Mouse (Mus musculus): ENCODE data around the gene A630076J17Rik. TPM values are rescaled to one million over a fixed set of nuclear protein-coding genes. Genes with fewer than 3 reads are reported as not detected.

The A630076J17Rik gene
- polyA plus RNA-seq, 1 experiment from 2014 or later, result not detected

GRCm38 (mm10) chr3:107260956-107261850, 30.8 kb downstream of the A630076J17Rik start:
- no peak overlapping the region for H3K4me2 ChIP-seq (replicated peaks; ENCODE audit: low read depth, low read length)
- ATAC-seq, result peak; percentile 50
- no peak overlapping the region for H3K9ac ChIP-seq (replicated peaks; ENCODE audit: low read depth)
- no peak overlapping the region for H3K4me3 ChIP-seq (ENCODE audit: low read depth, low read length)
- H3K27me3 ChIP-seq (replicated peaks; ENCODE audit: insufficient read depth, low read length), result no peaks in the 10 kb centered on the region
- no peaks in the 10 kb centered on the region for H3K36me3 ChIP-seq (ENCODE audit: insufficient read depth, low read length)
- peak overlapping the region; percentile 51 for H3K27ac ChIP-seq (ENCODE audit: low read length)
- no peaks in the 10 kb centered on the region for H3K9me3 ChIP-seq (ENCODE audit: low read length)
- WGBS, result 40% methylated on average over 8 of the region's 8 CpGs
- no peaks in the 10 kb centered on the region for H3K4me1 ChIP-seq (ENCODE audit: insufficient read depth, low read depth, low read length)
- DNase-seq (ENCODE audit: low spot score), result no peak
- TF ChIP-seq EP300 (IDR thresholded peaks at IDR 0.05) (no peak), CTCF (IDR thresholded peaks at IDR 0.05) (peak; percentile 16; the same call in 1 of the 2 replicates)

GRCm38 (mm10) chr3:107261851-107262165, 31.4 kb downstream of the A630076J17Rik start:
- Histone ChIP-seq H3K36me3 (ENCODE audit: insufficient read depth, low read length) (no peaks in the 10 kb centered on the region), H3K9me3 (ENCODE audit: low read length) (no peaks in the 10 kb centered on the region), H3K4me1 (ENCODE audit: insufficient read depth, low read depth, low read length) (no peaks in the 10 kb centered on the region), H3K27ac (ENCODE audit: low read length) (0 out of 2 replicates have a peak overlapping the region, but pooled peaks have one; percentile 51), H3K27me3 (replicated peaks; ENCODE audit: insufficient read depth, low read length) (no peaks in the 10 kb centered on the region), H3K9ac (replicated peaks; ENCODE audit: low read depth) (no peak overlapping the region), H3K4me2 (replicated peaks; ENCODE audit: low read depth, low read length) (no peak overlapping the region), H3K4me3 (ENCODE audit: low read depth, low read length) (no peak overlapping the region)
- WGBS, result 48% methylated on average over 7 of the region's 7 CpGs
- peak; percentile 73 for DNase-seq (ENCODE audit: low spot score)
- peak; percentile 77 for ATAC-seq
- TF ChIP-seq CTCF (IDR thresholded peaks at IDR 0.05) (no peak), EP300 (IDR thresholded peaks at IDR 0.05) (peak; percentile 47)

GRCm38 (mm10) chr3:107266814-107267345, 36.5 kb downstream of the A630076J17Rik start:
- no peak for ATAC-seq
- TF ChIP-seq EP300 (IDR thresholded peaks at IDR 0.05), result no peak
- TF ChIP-seq CTCF (IDR thresholded peaks at IDR 0.05), result no peak

GRCm38 (mm10) chr3:107272433-107272832, 42.0 kb downstream of the A630076J17Rik start:
- no peak overlapping the region for H3K9ac ChIP-seq (replicated peaks; ENCODE audit: low read depth)
- H3K36me3 ChIP-seq (ENCODE audit: insufficient read depth, low read length), result no peaks in the 10 kb centered on the region
- no peak overlapping the region for H3K4me3 ChIP-seq (ENCODE audit: low read depth, low read length)
- H3K4me1 ChIP-seq (ENCODE audit: insufficient read depth, low read depth, low read length), result no peaks in the 10 kb centered on the region
- H3K9me3 ChIP-seq (ENCODE audit: low read length), result no peaks in the 10 kb centered on the region
- no peak overlapping the region for H3K4me2 ChIP-seq (replicated peaks; ENCODE audit: low read depth, low read length)
- H3K27me3 ChIP-seq (replicated peaks; ENCODE audit: insufficient read depth, low read length), result no peaks in the 10 kb centered on the region
- TF ChIP-seq EP300 (IDR thresholded peaks at IDR 0.05), result no peak
- no peak for TF ChIP-seq CTCF (IDR thresholded peaks at IDR 0.05)
- ATAC-seq (no peak), DNase-seq (ENCODE audit: low spot score) (no peak)
- no peak overlapping the region for H3K27ac ChIP-seq (ENCODE audit: low read length)
- WGBS, result 86% methylated on average over 3 of the region's 3 CpGs

More at GRCm38 (mm10) chr3:107266814-107267345, 36.5 kb downstream of the A630076J17Rik start:
- H3K9me3 ChIP-seq (ENCODE audit: low read length), result no peaks in the 10 kb centered on the region
- H3K4me1 ChIP-seq (ENCODE audit: insufficient read depth, low read depth, low read length), result no peaks in the 10 kb centered on the region
- WGBS, result 56% methylated on average over 2 of the region's 2 CpGs
- no peaks in the 10 kb centered on the region for H3K36me3 ChIP-seq (ENCODE audit: insufficient read depth, low read length)
- no peak overlapping the region for H3K27ac ChIP-seq (ENCODE audit: low read length)
- no peak overlapping the region for H3K9ac ChIP-seq (replicated peaks; ENCODE audit: low read depth)
- no peaks in the 10 kb centered on the region for H3K27me3 ChIP-seq (replicated peaks; ENCODE audit: insufficient read depth, low read length)
- DNase-seq (ENCODE audit: low spot score), result no peak
- no peak overlapping the region for H3K4me2 ChIP-seq (replicated peaks; ENCODE audit: low read depth, low read length)
- H3K4me3 ChIP-seq (ENCODE audit: low read depth, low read length), result no peak overlapping the region

GRCm38 (mm10) chr3:107273820-107274219, 43.4 kb downstream of the A630076J17Rik start:
- no peaks in the 10 kb centered on the region for H3K27me3 ChIP-seq (replicated peaks; ENCODE audit: insufficient read depth, low read length)
- no peak overlapping the region for H3K4me3 ChIP-seq (ENCODE audit: low read depth, low read length)
- WGBS, result 7% methylated on average over 3 of the region's 3 CpGs

GRCm38 (mm10) chr3:107275351-107275750, 44.9 kb downstream of the A630076J17Rik start:
- DNase-seq (ENCODE audit: low spot score), result no peak
- no peaks in the 10 kb centered on the region for H3K36me3 ChIP-seq (ENCODE audit: insufficient read depth, low read length)
- H3K27me3 ChIP-seq (replicated peaks; ENCODE audit: insufficient read depth, low read length), result no peaks in the 10 kb centered on the region
- WGBS, result 47% methylated on average over 5 of the region's 5 CpGs
- TF ChIP-seq CTCF (IDR thresholded peaks at IDR 0.05) (no peak), EP300 (IDR thresholded peaks at IDR 0.05) (no peak)
- peaks cover 3% of the 10 kb centered on the region; the same call in 1 of the 2 replicates for H3K4me1 ChIP-seq (ENCODE audit: insufficient read depth, low read depth, low read length)
- H3K27ac ChIP-seq (ENCODE audit: low read length), result no peak overlapping the region
- no peak for ATAC-seq
- H3K4me2 ChIP-seq (replicated peaks; ENCODE audit: low read depth, low read length), result no peak overlapping the region
- no peak overlapping the region for H3K4me3 ChIP-seq (ENCODE audit: low read depth, low read length)
- no peaks in the 10 kb centered on the region for H3K9me3 ChIP-seq (ENCODE audit: low read length)
- H3K9ac ChIP-seq (replicated peaks; ENCODE audit: low read depth), result no peak overlapping the region

More at GRCm38 (mm10) chr3:107273820-107274219, 43.4 kb downstream of the A630076J17Rik start:
- H3K4me1 ChIP-seq (ENCODE audit: insufficient read depth, low read depth, low read length), result no peaks in the 10 kb centered on the region
- H3K4me2 ChIP-seq (replicated peaks; ENCODE audit: low read depth, low read length), result no peak overlapping the region
- peak; percentile 72 for ATAC-seq
- TF ChIP-seq CTCF (IDR thresholded peaks at IDR 0.05) (peak; percentile 92), EP300 (IDR thresholded peaks at IDR 0.05) (no peak)
- DNase-seq (ENCODE audit: low spot score), result peak; percentile 86
- no peaks in the 10 kb centered on the region for H3K9me3 ChIP-seq (ENCODE audit: low read length)
- H3K36me3 ChIP-seq (ENCODE audit: insufficient read depth, low read length), result no peaks in the 10 kb centered on the region
- H3K27ac ChIP-seq (ENCODE audit: low read length), result no peak overlapping the region
- H3K9ac ChIP-seq (replicated peaks; ENCODE audit: low read depth), result no peak overlapping the region
